Mouse (Mus musculus) stomach, postnatal 0 days (tissue): ENCODE measurements at regions not wholly inside any gene's neighbourhood (a gene's known extent, or its start where the extent isn't known, plus 50 kb on each side); places are given as distances from the start of the nearest gene placed in this dataset.

Experiments used
- ATAC-seq: fragments of 200-750 bp; cut with Nextera tagmentation; 2 replicates; pipeline ENCODE4 v1.8.0; 2017; ENCODE audit not compliant: low FRiP score, low TSS enrichment
- DNase-seq: peaks from one replicate; pipeline ENCODE4 v3.0.0-alpha.2; 2016; ENCODE audit warnings: low spot score
- H3K27ac ChIP-seq: fragments of 300-500 bp; sonication (generic); replicated peaks from 2 replicates; pipeline ENCODE4 v1.5.1; 2014; ENCODE audit warnings: mild to moderate bottlenecking, control low read depth
- H3K27me3 ChIP-seq: fragments of 300-500 bp; sonication (generic); 2 replicates; pipeline ENCODE4 v1.6.1; 2014; ENCODE audit warnings: low read length; ENCODE audit not compliant: control insufficient read depth, insufficient read depth
- H3K36me3 ChIP-seq: fragments of 300-500 bp; sonication (generic); 2 replicates; pipeline ENCODE4 v1.6.1; 2014; ENCODE audit warnings: low read length, mixed read lengths; ENCODE audit not compliant: control insufficient read depth, insufficient read depth
- H3K4me1 ChIP-seq: fragments of 300-500 bp; sonication (generic); replicated peaks from 2 replicates; pipeline ENCODE4 v1.6.1; 2014; ENCODE audit warnings: antibody characterized with exemption; ENCODE audit not compliant: control insufficient read depth, insufficient read depth
- H3K4me2 ChIP-seq: fragments of 300-500 bp; sonication (generic); replicated peaks from 2 replicates; pipeline ENCODE4 v1.6.1; 2014; ENCODE audit warnings: low read depth, mild to moderate bottlenecking, control low read depth, moderate library complexity
- H3K4me3 ChIP-seq: fragments of 300-500 bp; sonication (generic); 2 replicates; pipeline ENCODE4 v1.5.1; 2014; ENCODE audit warnings: low read depth, low read length, control low read depth
- H3K9ac ChIP-seq: fragments of 300-500 bp; sonication (generic); 2 replicates; pipeline ENCODE4 v1.6.1; 2014; ENCODE audit warnings: mild to moderate bottlenecking, low read length, control low read depth, mixed read lengths
- H3K9me3 ChIP-seq: fragments of 300-500 bp; sonication (generic); 2 replicates; pipeline ENCODE4 v1.6.1; 2016; ENCODE audit warnings: low read length; ENCODE audit not compliant: control insufficient read depth
- CTCF ChIP-seq: IDR thresholded peaks from 2 replicates; pipeline ENCODE4 v1.5.1; 2016; ENCODE audit warnings: antibody characterized with exemption, low read depth, mild to moderate bottlenecking, moderate library complexity
- EP300 ChIP-seq: optimal IDR thresholded peaks from 2 replicates; pipeline ENCODE3; 2016; ENCODE audit warnings: antibody characterized with exemption
- WGBS: fragments of 180-500 bp; shearing (Covaris S2); extraction: QIAGEN DNeasy Blood & Tissue Kit; methylation state at CpG from one replicate; pipeline ENCODE4 v1.1.7; 2014; 5-methylcytosine and 5-hydroxymethylcytosine counted together

- Histone ChIP-seq H3K27ac (no peak overlapping the region), H3K4me1 (no peaks in the 10 kb centered on the region), H3K9ac (no peak overlapping the region), H3K27me3 (no peaks in the 10 kb centered on the region), H3K4me3 (no peak overlapping the region), H3K9me3 (no peaks in the 10 kb centered on the region), H3K4me2 (no peak overlapping the region), H3K36me3 (no peaks in the 10 kb centered on the region)
- DNase-seq (no peak), ATAC-seq (no peak)
- 37% methylated on average over 6 of the region's 6 CpGs for WGBS
- TF ChIP-seq EP300 (no peak), CTCF (no peak)
Measured at GRCm38 (mm10) chr15:93690717-93691116, 95.0 kb upstream of the Prickle1 start.

DNA sequence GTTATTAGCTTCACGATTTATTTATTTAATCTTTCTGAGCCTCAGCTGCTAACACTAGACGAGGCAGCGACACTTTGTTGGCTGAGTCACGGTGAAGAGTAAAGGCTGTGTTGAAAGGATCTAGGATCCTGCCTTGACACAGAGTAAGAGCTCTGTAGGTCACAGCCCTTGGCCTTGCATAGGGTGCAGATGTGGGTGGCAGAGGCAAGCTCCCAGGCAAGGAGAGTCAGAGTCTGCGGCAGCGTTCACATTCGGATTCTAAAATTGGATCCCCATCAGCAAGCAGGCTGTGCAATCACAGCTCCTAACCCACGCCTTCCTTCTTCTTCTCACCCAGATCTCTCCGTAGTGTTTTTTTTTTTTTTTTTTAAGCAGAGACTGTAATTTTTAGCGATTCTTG, 94.3 kb upstream of the Prickle1 start:
- Histone ChIP-seq H3K9ac (no peak overlapping the region), H3K4me2 (no peak overlapping the region), H3K27ac (no peak overlapping the region), H3K36me3 (no peaks in the 10 kb centered on the region), H3K4me3 (no peak overlapping the region), H3K4me1 (no peaks in the 10 kb centered on the region), H3K27me3 (no peaks in the 10 kb centered on the region), H3K9me3 (no peaks in the 10 kb centered on the region)
- WGBS, result 58% methylated on average over 10 of the region's 10 CpGs
- TF ChIP-seq EP300, result no peak
- TF ChIP-seq CTCF, result no peak
- ATAC-seq (no peak), DNase-seq (no peak)

GRCm38 (mm10) chr15:93686385-93686784, 90.7 kb upstream of the Prickle1 start:
- no peaks in the 10 kb centered on the region for H3K36me3 ChIP-seq
- H3K4me2 ChIP-seq, result no peak overlapping the region
- no peak overlapping the region for H3K4me3 ChIP-seq
- H3K9me3 ChIP-seq, result no peaks in the 10 kb centered on the region
- TF ChIP-seq CTCF (no peak), EP300 (no peak)
- no peak for DNase-seq
- no peaks in the 10 kb centered on the region for H3K27me3 ChIP-seq
- no peak for ATAC-seq
- H3K4me1 ChIP-seq, result no peaks in the 10 kb centered on the region
- H3K27ac ChIP-seq, result no peak overlapping the region
- H3K9ac ChIP-seq, result no peak overlapping the region
- WGBS, result 47% methylated on average over 9 of the region's 9 CpGs

GRCm38 (mm10) chr15:93681602-93682001, 85.9 kb upstream of the Prickle1 start:
- no peaks in the 10 kb centered on the region for H3K9me3 ChIP-seq
- no peaks in the 10 kb centered on the region for H3K4me1 ChIP-seq
- ATAC-seq (no peak), DNase-seq (no peak)
- no peak overlapping the region for H3K27ac ChIP-seq
- WGBS, result 46% methylated on average over 4 of the region's 4 CpGs
- no peak overlapping the region for H3K4me3 ChIP-seq
- H3K4me2 ChIP-seq, result no peak overlapping the region
- no peaks in the 10 kb centered on the region for H3K36me3 ChIP-seq
- TF ChIP-seq EP300 (no peak), CTCF (no peak)
- H3K27me3 ChIP-seq, result no peaks in the 10 kb centered on the region
- no peak overlapping the region for H3K9ac ChIP-seq

- no peak for DNase-seq
- 90% methylated on average over 6 of the region's 6 CpGs for WGBS
- no peak for ATAC-seq
- H3K36me3 ChIP-seq, result no peaks in the 10 kb centered on the region
- no peak overlapping the region for H3K4me2 ChIP-seq
- no peak overlapping the region for H3K4me3 ChIP-seq
- H3K27ac ChIP-seq, result no peak overlapping the region
- no peaks in the 10 kb centered on the region for H3K9me3 ChIP-seq
- H3K27me3 ChIP-seq, result no peaks in the 10 kb centered on the region
- TF ChIP-seq EP300 (no peak), CTCF (no peak)
- H3K9ac ChIP-seq, result no peak overlapping the region
- H3K4me1 ChIP-seq, result no peaks in the 10 kb centered on the region
Measured at GRCm38 (mm10) chr15:93675624-93676023, 79.9 kb upstream of the Prickle1 start.

DNA sequence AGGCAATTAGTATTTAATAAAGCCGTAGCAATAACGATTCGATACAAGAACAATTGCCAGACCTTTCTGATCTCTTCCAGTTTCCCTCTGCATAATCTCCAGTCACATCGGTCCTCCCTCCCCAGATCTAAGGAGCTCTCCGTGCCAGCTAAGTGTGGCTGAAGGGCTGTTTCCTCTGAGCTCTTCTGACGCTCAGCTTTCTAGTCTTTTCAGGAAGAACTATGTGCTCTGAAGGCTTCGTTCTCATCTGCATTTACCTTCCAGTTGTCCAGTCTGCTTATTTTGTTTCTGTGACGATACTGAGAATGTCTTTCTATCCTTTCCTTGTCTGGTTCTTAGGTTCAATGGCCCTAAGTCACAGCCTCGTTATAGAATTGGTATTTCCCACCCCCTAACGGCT, 78.3 kb upstream of the Prickle1 start:
- no peak for ATAC-seq
- TF ChIP-seq EP300 (no peak), CTCF (no peak)
- Histone ChIP-seq H3K4me1 (no peaks in the 10 kb centered on the region), H3K4me3 (no peak overlapping the region), H3K27me3 (no peaks in the 10 kb centered on the region), H3K9ac (no peak overlapping the region), H3K27ac (no peak overlapping the region), H3K4me2 (no peak overlapping the region), H3K9me3 (no peaks in the 10 kb centered on the region), H3K36me3 (no peaks in the 10 kb centered on the region)
- 69% methylated on average over 10 of the region's 10 CpGs for WGBS
- DNase-seq, result no peak
